Mouse (Mus musculus): Measurements from ENCODE around the gene Idua. TPM values are rescaled to one million over a fixed set of nuclear protein-coding genes. Genes with fewer than 3 reads are reported as not detected.
A peak's percentile ranks its signal among the peaks of the same experiment; 100 is the strongest.
"Not testable (repeated sequence)": the region's sequence is repeated elsewhere in the genome, so short reads cannot be mapped to it uniquely, and the experiment has no call there.

The Idua gene
- total RNA-seq (2015; ENCODE audit: low replicate concordance) (2.5 and 5.8 TPM in 2 replicates), total RNA-seq (2017; ENCODE audit: low replicate concordance) (2.2 TPM in 1 of 2 replicates, not detected in the other)

- ATAC-seq (replicated peaks; ENCODE audit: low FRiP score, poor library complexity, severe bottlenecking) = peak; percentile 52
These were observed at the start of gene Idua for GRCm38 (mm10) chr5:108659698-108660631. Idua (plus strand) TSS chr5:108660331.

- ATAC-seq (replicated peaks; ENCODE audit: low FRiP score, poor library complexity, severe bottlenecking) = no peak
These were observed 49.7 kb upstream of the Idua start for GRCm38 (mm10) chr5:108610426-108610825.

GRCm38 (mm10) chr5:108621870-108622269, 38.3 kb upstream of the Idua start:
- no peak for ATAC-seq (replicated peaks; ENCODE audit: low FRiP score, poor library complexity, severe bottlenecking)

GRCm38 (mm10) chr5:108626050-108626660, 34.0 kb upstream of the Idua start:
- ATAC-seq (replicated peaks; ENCODE audit: low FRiP score, poor library complexity, severe bottlenecking) = no peak

- peak; percentile 76 for ATAC-seq (replicated peaks; ENCODE audit: low FRiP score, poor library complexity, severe bottlenecking)
These were observed 31.1 kb upstream of the Idua start for GRCm38 (mm10) chr5:108628891-108629633.

- ATAC-seq (replicated peaks; ENCODE audit: low FRiP score, poor library complexity, severe bottlenecking) = peak; percentile 97
These were observed 30.3 kb upstream of the Idua start, which contains the start of the genes Gak and Tmem175 for GRCm38 (mm10) chr5:108629634-108630483. Gak (minus strand) TSS chr5:108629755. Tmem175 (plus strand) TSS chr5:108629770.

- ATAC-seq (replicated peaks; ENCODE audit: low FRiP score, poor library complexity, severe bottlenecking) = no peak
These were observed 26.5 kb upstream of the Idua start for GRCm38 (mm10) chr5:108633676-108634075.

- not testable (repeated sequence) for ATAC-seq (replicated peaks; ENCODE audit: low FRiP score, poor library complexity, severe bottlenecking)
These were observed 26.0 kb upstream of the Idua start for GRCm38 (mm10) chr5:108634088-108634487.

- ATAC-seq (replicated peaks; ENCODE audit: low FRiP score, poor library complexity, severe bottlenecking) = no peak
These were observed 24.0 kb upstream of the Idua start for GRCm38 (mm10) chr5:108636172-108636571.

GRCm38 (mm10) chr5:108643674-108644073, 16.5 kb upstream of the Idua start:
- ATAC-seq (replicated peaks; ENCODE audit: low FRiP score, poor library complexity, severe bottlenecking) = no peak

GRCm38 (mm10) chr5:108645651-108646342, 14.3 kb upstream of the Idua start:
- ATAC-seq (replicated peaks; ENCODE audit: low FRiP score, poor library complexity, severe bottlenecking) = no peak

GRCm38 (mm10) chr5:108646343-108646660, 13.8 kb upstream of the Idua start:
- no peak for ATAC-seq (replicated peaks; ENCODE audit: low FRiP score, poor library complexity, severe bottlenecking)

GRCm38 (mm10) chr5:108647311-108647710, 12.8 kb upstream of the Idua start:
- ATAC-seq (replicated peaks; ENCODE audit: low FRiP score, poor library complexity, severe bottlenecking) = no peak

- ATAC-seq (replicated peaks; ENCODE audit: low FRiP score, poor library complexity, severe bottlenecking) = no peak
These were observed 12.2 kb upstream of the Idua start for GRCm38 (mm10) chr5:108647820-108648465.

- ATAC-seq (replicated peaks; ENCODE audit: low FRiP score, poor library complexity, severe bottlenecking) = no peak
These were observed 11.1 kb upstream of the Idua start for GRCm38 (mm10) chr5:108648937-108649576.

- no peak for ATAC-seq (replicated peaks; ENCODE audit: low FRiP score, poor library complexity, severe bottlenecking)
These were observed 9.8 kb upstream of the Idua start for GRCm38 (mm10) chr5:108650341-108650740.

GRCm38 (mm10) chr5:108651136-108651720, 8.9 kb upstream of the Idua start:
- no peak for ATAC-seq (replicated peaks; ENCODE audit: low FRiP score, poor library complexity, severe bottlenecking)

Data from erythroid progenitor cell, adult 5-6 weeks (primary cell).